Mouse (Mus musculus) erythroblast, embryonic 14.5 days (primary cell): Measurements from ENCODE around the gene Sipa1l3. TPM values are rescaled to one million over a fixed set of nuclear protein-coding genes. Genes with fewer than 3 reads are reported as not detected.

ENCODE experiments used
- H3K27me3 ChIP-seq: 2 replicates; pipeline ENCODE4 v1.6.1; 2012; ENCODE audit warnings: inconsistent platforms; ENCODE audit not compliant: control insufficient read depth
- H3K36me3 ChIP-seq: 2 replicates; pipeline ENCODE4 v1.6.1; 2012; ENCODE audit warnings: mild to moderate bottlenecking, inconsistent platforms; ENCODE audit not compliant: control insufficient read depth
- H3K4me1 ChIP-seq: 2 replicates; pipeline ENCODE4 v1.6.1; 2012; ENCODE audit warnings: inconsistent platforms; ENCODE audit not compliant: control insufficient read depth
- H3K4me3 ChIP-seq: replicated peaks from 2 replicates; pipeline ENCODE3; 2012; ENCODE audit warnings: moderate library complexity, mild to moderate bottlenecking, inconsistent platforms
- H3K9me3 ChIP-seq: 2 replicates; pipeline ENCODE4 v1.6.1; 2012; ENCODE audit warnings: low read length, inconsistent platforms, mixed read lengths; ENCODE audit not compliant: control insufficient read depth
- GATA1 ChIP-seq: IDR thresholded peaks from 2 replicates; pipeline ENCODE4 v1.6.1; 2012; ENCODE audit warnings: low read length, inconsistent platforms, mixed read lengths
- TAL1 ChIP-seq: IDR thresholded peaks from 3 replicates; pipeline ENCODE4 v1.6.1; 2012; ENCODE audit warnings: low read length, inconsistent platforms, mixed read lengths
- polyA plus RNA-seq: library from polyadenylated mRNA; stranded (reverse); fragments of >175 nt; gene quantifications from 2 replicates; pipeline ENCODE4 v1.2.3, GENCODE M21; 2012

Gene Sipa1l3
- polyA plus RNA-seq, 1 experiment, result 2.0 TPM

DNA sequence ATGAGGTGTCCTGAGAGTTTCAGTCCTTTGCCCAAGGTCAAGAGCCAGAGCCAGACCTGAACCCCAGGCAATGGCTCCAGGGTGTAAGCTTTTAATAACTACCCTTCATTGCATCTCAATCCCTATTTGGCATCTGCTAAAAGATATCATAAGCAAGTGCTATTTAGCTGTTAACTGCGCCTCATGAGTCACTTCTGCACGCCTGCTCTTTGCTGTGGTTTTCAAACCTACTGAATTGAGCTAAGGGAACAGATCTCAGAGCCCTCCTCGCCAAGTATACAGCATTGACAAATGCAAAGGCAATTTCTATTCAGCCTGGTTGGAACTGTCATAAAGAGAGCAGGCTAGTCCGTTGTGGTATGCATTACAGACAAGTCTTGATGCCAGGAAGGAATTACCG, 49.8 kb downstream of the Sipa1l3 start:
- H3K27me3 ChIP-seq, result no peaks in the 10 kb centered on the region
- no peaks in the 10 kb centered on the region for H3K36me3 ChIP-seq
- TF ChIP-seq TAL1 (no peak), GATA1 (no peak)
- H3K9me3 ChIP-seq, result no peaks in the 10 kb centered on the region
- H3K4me3 ChIP-seq, result no peak overlapping the region
- peaks cover 11% of the 10 kb centered on the region for H3K4me1 ChIP-seq

DNA sequence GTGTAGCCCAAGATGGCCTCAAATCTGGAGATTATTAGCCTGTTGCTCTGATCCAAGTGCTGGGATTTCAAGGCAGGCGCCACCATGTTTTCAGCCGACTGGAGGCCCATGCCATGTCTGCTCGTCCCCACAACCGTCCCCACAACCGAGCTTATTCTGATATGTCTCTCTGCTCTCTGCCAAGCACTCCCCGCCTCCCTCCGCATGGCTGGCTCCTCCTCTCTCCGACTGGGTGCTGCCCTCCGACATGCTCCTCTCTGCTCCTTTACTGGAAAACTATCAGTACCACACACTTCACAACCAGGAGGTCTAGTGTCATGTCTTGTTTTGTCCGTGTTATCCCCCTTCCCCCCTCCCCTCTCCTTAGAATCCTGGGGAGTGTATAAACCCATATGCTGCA, 51.9 kb downstream of the Sipa1l3 start:
- no peak for TF ChIP-seq GATA1
- TF ChIP-seq TAL1, result no peak
- no peaks in the 10 kb centered on the region for H3K36me3 ChIP-seq
- H3K4me1 ChIP-seq, result peaks cover 11% of the 10 kb centered on the region
- no peaks in the 10 kb centered on the region for H3K9me3 ChIP-seq
- H3K27me3 ChIP-seq, result no peaks in the 10 kb centered on the region
- H3K4me3 ChIP-seq, result no peak overlapping the region

GRCm38 (mm10) chr7:29465736-29466135, 52.7 kb downstream of the Sipa1l3 start:
- no peak for TF ChIP-seq GATA1
- TF ChIP-seq TAL1, result no peak
- Histone ChIP-seq H3K9me3 (no peaks in the 10 kb centered on the region), H3K27me3 (no peaks in the 10 kb centered on the region), H3K36me3 (no peaks in the 10 kb centered on the region), H3K4me1 (peaks cover 4% of the 10 kb centered on the region), H3K4me3 (no peak overlapping the region)

GRCm38 (mm10) chr7:29462820-29463219, 55.6 kb downstream of the Sipa1l3 start:
- 0 out of 2 replicates have a peak, but pooled peaks cover 1% of the 10 kb centered on the region for H3K4me1 ChIP-seq
- no peak overlapping the region for H3K4me3 ChIP-seq

GRCm38 (mm10) chr7:29462178-29462577, 56.3 kb downstream of the Sipa1l3 start:
- Histone ChIP-seq H3K4me3 (no peak overlapping the region), H3K27me3 (no peaks in the 10 kb centered on the region), H3K4me1 (0 out of 2 replicates have a peak, but pooled peaks cover 1% of the 10 kb centered on the region), H3K9me3 (no peaks in the 10 kb centered on the region), H3K36me3 (no peaks in the 10 kb centered on the region)
- TF ChIP-seq GATA1 (no peak), TAL1 (no peak)

More at GRCm38 (mm10) chr7:29462820-29463219, 55.6 kb downstream of the Sipa1l3 start:
- no peaks in the 10 kb centered on the region for H3K27me3 ChIP-seq
- TF ChIP-seq GATA1 (no peak), TAL1 (no peak)
- H3K36me3 ChIP-seq, result no peaks in the 10 kb centered on the region
- H3K9me3 ChIP-seq, result no peaks in the 10 kb centered on the region

DNA sequence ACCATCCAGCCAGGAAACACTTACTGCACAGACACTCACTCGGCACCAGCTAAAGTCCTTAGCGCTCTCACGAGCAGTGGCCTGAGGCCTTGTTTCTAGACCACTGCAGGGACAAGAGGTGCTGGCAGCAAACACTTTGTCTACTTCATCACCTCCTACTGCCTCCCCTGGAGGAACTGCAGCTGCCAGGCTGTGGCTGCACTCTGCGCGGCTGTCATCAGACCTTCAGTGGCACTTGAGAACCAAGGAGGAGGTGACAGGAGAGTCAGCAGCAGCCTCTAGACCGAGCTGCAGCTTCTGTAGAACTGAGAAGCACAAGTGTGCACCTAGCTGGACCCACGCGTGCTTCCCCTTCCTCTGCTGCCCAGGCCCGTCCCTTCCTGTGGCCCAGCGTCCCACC, 56.9 kb downstream of the Sipa1l3 start:
- no peaks in the 10 kb centered on the region for H3K36me3 ChIP-seq

DNA sequence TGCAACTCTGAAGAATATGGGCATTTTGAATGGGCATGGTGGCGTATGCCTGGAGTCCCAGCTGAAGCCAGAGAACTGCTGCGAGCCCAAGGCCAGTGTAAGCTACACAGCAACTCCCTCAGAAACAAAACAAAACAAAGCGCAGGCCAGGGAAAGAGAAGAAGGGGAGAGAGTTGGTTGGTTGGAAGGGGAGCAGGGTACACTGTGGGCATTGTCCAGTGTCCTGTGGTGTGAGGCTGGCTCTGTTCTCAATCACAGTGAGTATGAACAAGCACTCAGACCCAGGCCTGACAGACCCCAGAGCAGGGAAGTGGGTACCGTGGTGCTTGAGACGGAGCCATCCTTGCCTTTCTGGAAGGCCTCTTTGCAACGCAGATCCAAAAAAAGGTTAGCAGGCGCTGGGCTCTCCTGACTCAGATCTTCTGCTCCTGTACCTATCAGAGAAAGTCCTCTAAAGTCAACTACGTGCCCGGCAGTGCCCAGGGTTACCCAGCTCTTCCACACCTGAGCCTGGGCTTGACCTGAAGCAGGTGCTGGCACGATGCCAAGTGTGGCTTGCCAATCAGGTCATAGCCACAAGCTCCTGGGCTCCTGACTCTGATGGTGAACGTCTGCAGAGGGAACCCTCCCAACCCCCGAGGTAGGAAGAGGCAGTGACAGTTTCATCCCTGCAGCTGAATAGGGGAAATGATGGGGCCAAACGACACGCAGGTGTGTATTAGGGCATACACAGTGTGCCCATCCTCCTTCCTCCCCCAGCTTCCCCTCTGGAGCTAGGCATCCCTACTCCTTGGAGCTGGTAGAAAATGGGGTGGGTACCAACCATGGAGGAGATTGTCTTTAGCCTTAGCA, 59.3 kb downstream of the Sipa1l3 start:
- no peaks in the 10 kb centered on the region for H3K27me3 ChIP-seq
- no peak for TF ChIP-seq GATA1
- TF ChIP-seq TAL1, result no peak

More for the DNA sequence above, 56.9 kb downstream of the Sipa1l3 start:
- no peak for TF ChIP-seq TAL1
- Histone ChIP-seq H3K4me3 (no peak overlapping the region), H3K9me3 (no peaks in the 10 kb centered on the region), H3K27me3 (no peaks in the 10 kb centered on the region), H3K4me1 (0 out of 2 replicates have a peak, but pooled peaks cover 1% of the 10 kb centered on the region)

DNA sequence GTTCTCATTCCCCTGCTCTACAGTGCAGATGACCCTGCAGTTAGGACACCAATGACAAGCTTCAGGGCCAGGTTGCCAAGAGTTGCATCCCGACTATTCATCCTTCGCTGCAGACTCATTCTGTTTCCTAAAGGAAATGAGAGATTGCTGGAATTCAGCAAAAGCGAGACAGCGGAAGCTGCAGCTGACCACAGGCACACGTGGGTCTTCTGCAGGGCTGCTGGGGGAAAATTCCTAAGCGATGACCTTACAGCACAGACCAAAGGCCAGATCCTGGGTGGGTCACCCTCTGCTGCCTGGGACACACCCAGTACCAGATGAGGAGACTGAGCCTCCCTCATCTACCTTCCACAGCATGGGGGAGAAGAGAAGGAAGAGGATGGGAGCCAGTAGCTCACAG, 60.7 kb downstream of the Sipa1l3 start:
- Histone ChIP-seq H3K27me3 (no peaks in the 10 kb centered on the region), H3K9me3 (no peaks in the 10 kb centered on the region), H3K4me3 (no peak overlapping the region), H3K4me1 (peaks cover 1% of the 10 kb centered on the region; the same call in 1 of the 2 replicates), H3K36me3 (no peaks in the 10 kb centered on the region)
- TF ChIP-seq TAL1 (no peak), GATA1 (no peak)

More for the DNA sequence above, 59.3 kb downstream of the Sipa1l3 start:
- Histone ChIP-seq H3K9me3 (no peaks in the 10 kb centered on the region), H3K4me1 (peaks cover 1% of the 10 kb centered on the region; the same call in 1 of the 2 replicates), H3K4me3 (no peak overlapping the region), H3K36me3 (no peaks in the 10 kb centered on the region)

DNA sequence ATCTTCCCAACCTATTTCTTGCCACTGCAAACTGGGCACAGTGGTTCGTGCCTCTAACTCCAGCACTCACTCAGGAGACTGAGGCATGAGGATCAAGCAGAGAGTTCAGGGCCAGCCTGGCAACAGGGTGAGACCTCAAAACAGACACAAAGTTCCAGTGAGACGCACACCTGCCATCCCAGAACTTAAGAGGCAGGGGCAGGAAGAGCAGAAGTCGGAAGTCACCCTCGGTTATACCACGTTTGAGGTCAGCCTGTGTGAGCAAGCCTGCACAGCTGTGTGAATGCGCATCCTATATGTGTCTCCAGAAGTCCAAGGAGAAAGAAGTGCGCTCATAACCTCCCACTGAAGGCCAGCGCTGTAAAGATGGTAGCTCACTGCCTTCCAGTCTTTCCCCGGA, 61.7 kb downstream of the Sipa1l3 start:
- TF ChIP-seq GATA1, result no peak
- TF ChIP-seq TAL1, result no peak
- no peaks in the 10 kb centered on the region for H3K27me3 ChIP-seq
- peaks cover 1% of the 10 kb centered on the region; the same call in 1 of the 2 replicates for H3K4me1 ChIP-seq
- H3K4me3 ChIP-seq, result no peak overlapping the region
- H3K36me3 ChIP-seq, result no peaks in the 10 kb centered on the region
- H3K9me3 ChIP-seq, result no peaks in the 10 kb centered on the region

DNA sequence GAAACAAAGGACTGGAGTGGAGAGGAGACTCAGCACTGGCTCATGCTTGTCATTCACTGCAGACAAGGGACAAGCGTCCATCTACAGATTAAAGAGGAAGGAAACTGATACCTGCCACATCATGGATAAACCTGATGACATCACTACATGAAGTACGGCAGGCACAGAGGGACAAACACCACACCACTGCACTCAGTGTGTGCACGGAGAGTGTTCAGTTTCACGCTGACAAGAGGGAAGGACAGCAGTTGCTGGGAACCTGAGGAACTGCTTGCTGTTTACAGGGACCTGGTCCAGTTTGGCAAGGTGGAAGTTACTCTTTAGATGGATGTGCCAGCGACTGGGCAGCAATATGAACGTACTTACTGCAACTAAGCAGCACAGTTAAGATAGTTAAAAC, 62.9 kb downstream of the Sipa1l3 start:
- H3K4me1 ChIP-seq, result peaks cover 1% of the 10 kb centered on the region; the same call in 1 of the 2 replicates
- no peaks in the 10 kb centered on the region for H3K27me3 ChIP-seq
- TF ChIP-seq TAL1, result no peak
- TF ChIP-seq GATA1, result no peak
- no peaks in the 10 kb centered on the region for H3K36me3 ChIP-seq
- no peak overlapping the region for H3K4me3 ChIP-seq
- no peaks in the 10 kb centered on the region for H3K9me3 ChIP-seq
